Mouse (Mus musculus) layer of hippocampus, postnatal 36 days (tissue): ENCODE measurements around the gene Galm. TPM values are rescaled to one million over a fixed set of nuclear protein-coding genes. Genes with fewer than 3 reads are reported as not detected.

Experiments
- DNase-seq, 2 experiments: peaks; one replicate each; pipeline ENCODE4 v3.0.0; 2022
- total RNA-seq, 2 experiments: library from RNA; stranded (reverse); gene quantifications; 2 replicates each; pipeline ENCODE4 v1.2.3; 2021

Galm gene
- 1 to 10 TPM; 4.1 to 4.5 TPM for total RNA-seq

DNA sequence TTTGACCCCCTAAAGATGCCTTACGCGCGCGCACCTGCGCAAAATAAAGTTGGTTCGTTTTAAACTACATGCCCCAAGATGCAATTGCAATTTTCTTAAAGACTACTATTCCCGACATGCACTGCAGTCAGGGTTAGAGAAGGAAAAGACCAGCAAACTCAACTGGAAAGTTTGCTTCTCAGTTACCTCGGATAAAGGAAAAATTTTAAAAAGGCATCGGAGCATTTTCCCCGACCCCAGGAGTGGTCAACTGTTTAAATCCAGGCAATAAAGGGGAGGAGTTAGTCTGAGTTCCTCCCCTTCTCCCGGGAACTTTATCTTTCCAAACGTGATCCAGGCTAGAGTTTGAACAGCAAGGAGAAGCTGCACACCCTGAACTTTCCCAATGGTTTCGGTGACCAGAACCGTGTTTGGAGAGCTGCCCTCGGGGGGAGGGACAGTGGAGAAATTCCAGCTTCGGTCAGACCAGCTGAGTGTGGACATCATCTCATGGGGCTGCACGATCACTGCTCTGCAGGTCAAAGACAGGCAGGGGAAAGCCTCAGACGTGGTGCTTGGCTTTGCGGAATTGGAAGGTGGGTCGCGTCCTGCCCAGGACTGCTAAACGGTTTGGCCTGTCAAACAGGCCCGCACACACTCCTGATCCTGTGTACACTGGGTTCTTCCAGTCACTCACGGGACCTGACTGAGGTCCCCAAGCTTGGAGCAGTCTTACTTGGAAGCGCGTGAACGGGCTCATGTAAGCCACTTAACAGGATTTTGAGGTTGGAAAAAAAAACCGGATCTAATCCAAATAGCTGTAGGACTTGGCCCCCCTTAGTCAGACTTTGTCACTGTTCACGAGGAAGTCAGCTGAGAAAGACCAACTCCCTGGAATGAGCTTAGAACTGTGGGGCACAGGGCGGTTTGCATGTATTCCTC, at the start of gene Galm:
TSS of gene Galm (plus strand) at position 141 of the 921 bp plus-strand sequence.
- peak in 1 of 2 experiments; percentile 29 for DNase-seq

DNA sequence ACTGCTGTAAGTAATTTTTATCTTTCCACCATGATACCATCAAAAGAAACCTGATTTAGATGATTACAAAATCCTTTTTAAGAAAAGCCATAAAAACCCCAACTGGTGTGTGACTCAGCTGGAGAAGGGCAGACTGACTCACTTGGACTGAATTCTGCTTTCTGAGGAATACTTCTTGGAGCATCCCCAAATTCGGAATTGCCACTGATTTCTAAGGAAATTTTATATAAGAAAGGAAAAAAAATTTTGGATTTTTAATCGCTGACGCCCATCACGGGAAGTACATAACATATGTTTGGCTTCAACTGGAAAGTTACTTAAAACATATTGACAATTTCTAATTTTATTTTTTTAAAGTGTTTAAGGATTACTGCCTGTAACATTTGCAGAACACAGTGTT, 48.5 kb upstream of the Galm start:
- DNase-seq: no peak

DNA sequence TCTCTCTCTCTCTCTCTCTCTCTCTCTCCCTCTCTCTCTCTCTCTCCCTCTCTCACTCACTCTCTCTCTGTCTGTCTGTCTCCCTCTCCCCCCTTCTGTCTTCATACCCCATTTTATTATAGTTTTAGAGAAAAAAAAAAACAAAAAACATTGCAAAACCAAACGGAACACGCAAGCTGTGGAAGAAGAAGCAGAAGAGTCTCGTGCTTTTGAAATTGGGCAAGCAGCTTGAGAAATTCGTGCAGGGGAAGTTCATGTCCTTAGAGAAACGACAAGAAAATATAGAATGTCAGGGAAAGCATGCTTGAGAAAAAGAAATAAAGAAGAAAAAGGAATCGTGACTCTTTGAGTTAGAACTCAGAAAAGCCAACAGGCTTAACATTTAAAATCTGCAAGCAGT, 44.0 kb upstream of the Galm start:
- DNase-seq: no peak

DNA sequence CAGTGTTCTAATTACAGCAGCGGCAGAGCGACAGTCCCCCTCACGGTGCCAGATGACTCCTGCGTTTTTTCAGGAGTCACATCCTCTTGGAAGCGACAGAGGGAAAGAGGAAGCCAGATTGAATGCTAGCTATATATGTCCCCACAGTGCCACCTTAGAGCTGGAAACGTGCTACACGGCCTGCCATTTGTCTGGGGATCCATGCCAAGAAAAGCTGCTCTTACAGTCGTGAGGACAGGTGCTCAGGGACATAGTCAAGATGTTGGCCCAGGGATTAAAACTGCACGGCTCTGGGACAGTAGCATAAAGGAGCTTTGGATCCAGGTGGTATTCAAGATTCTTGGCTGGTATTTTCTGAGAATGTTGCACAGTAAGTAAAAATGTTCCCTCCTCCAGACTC, 42.8 kb upstream of the Galm start:
- DNase-seq: peak; percentile 31 to 37

DNA sequence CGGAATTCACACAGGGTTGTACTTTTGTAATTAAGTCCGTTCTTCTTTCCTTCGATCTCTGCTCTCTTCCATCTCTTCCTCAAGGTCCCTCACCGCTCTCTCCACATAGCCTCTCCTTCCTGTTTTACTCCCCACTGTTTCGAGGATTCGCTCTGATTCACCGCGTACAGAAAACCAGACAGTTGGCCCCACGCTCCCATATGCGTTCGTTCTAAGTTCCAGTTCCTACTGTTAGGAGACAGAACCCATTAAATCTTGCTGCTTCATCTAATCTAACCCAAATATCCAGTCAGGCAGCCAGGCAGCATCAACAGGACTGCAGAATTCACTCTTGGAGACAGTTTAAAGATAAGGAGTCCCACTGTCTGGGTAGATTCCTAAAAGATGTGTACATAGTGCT, 40.7 kb upstream of the Galm start:
- DNase-seq: peak in 1 of 2 experiments; percentile 20

DNA sequence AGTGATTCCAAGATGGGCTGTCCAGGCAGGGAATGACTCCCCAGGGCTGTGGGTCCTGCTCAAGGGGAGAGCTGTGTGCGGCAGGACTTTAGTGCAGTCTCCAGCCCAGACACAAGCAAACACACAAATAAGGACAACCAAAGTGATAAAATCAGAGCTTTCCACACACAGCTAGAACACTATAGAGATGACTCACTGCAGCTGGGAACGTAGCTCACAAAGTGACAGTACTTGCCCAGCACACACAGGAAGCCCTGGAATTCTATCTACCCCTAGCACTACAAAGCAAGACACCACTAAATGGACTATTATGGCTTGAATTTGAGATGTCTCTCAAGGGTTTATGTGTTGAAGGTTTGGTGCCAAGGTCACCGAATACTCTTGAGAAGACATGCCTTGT, 39.1 kb upstream of the Galm start:
- DNase-seq: no peak

DNA sequence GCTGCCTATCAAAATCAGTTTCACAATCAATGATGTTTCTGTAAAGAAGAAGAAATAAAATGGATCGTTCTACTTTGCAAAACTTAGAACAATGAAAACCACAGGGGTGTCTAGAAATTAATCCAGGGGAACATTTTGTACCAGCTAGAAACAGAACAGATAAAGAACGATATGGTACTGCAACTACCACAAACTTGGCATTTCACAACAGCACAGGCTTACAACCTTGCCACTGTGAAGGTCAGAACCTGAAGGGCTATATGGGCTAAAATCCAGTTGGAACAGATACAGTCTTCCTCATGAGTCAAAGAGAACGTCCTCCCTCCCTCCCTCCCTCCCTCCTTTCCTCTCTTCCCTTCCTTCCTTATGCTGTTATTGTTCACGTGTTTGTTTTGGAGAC, 36.7 kb upstream of the Galm start:
- DNase-seq: no peak

DNA sequence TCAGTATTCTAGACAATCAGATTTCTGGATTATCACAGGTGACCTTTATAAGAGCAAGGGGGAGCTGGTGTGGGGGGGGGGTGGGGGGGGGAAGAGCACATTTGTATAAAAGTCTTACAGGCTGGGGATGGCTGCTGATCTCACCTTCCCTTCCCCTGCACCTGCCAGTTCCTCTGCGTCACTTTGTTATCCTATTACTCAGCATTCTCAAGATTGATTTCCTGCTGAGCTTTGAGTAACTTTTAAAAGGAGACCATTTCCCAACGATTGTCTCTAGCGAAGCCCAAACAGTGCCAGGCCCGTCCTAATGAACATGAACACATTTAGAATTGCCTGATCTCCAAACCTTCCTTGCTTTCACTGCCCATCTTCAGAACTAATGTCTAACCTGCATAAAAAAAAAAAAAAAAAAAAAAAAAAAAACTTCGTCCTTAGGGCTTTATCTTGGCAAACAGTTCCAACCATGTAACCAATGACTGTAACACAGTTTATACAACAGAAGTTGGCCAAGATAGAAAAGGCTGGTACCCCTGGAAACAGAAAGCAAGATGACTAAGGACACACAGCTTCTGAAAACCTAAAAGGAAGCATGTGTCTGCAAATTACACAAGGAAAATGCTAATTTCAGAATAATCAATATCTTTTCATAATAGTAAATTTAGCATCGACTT, 35.3 kb upstream of the Galm start:
- DNase-seq: no peak

DNA sequence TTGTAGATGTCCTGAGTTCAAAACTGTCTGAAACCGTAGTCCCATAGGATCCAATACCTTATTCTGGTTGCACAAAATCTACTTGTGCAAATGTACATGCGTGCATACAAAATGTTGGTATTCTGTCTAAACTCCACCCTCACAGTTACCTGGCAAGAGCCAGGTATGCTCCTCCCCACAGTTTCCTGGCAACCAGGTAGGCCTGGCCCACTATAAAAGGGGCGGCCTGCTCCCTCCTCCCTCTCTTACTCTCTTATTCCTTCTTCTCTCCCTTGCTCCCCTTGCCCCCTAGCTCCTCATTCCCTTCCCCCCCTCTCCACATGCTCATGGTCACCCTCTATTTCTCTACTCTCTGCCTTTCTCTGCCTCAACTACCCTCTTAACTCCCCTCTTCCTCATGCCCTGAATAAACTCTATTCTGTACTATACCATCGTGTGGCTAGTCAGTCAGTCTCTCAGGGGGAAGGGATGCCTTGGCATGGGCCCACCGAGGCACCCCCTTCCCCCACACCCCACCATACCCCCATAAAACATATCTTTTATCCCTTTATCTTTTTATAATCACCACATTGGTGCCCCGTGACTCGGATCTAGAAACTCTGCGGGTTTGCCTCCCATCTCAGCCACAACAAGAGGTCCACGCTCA, 31.9 kb upstream of the Galm start:
- no peak for DNase-seq

DNA sequence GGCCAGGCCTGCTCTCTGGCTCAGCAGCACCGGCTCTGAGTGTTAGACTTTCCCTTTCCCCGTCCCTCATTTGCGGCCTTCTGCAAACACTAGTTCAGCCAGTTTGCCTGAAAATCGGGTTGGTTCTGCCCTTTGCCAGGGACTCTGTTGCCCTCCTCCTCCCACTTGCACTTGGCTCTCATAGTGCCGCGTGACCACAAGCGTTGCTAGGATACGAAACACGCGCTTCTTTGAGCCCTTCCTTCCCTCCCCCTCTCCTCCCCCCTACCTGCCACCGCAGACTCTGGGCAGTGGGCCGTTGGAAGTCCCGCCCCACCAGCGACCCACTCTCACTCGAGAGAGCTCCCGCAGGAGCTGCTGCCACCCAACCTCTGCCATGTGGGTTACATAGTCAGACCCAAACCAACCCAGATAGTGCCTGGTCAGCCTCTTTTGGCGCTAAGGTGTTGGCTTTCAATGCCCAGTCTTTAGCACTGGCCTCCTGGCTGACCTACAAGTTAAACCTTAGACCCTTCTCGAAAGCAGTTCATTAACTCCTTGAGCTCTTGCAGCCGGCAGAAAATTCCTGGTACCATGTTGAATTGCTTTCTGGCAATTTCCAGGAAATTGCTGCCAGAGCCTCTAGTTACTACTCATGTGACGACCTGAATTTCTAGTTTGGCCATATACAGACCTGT, 31.1 kb upstream of the Galm start:
- DNase-seq: peak; percentile 39 to 60

DNA sequence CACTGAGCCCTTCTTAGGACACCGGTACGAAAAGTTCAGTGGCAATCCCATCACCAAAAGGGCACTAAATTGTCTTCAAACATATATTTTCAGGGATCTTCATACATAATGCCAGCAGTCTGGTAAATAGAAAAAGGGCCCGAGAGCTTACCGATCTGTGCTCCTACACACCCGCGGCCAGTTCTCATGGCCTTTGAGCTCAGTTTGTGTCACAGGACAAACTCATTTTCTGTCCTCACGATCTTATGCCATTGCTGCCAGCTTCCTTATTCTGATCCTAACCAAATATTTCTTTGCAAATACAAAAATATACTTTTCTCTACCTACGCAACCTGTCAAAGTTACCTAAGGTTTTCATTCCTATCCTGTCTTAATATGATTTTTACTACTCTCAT, 30.6 kb upstream of the Galm start:
- no peak for DNase-seq

DNA sequence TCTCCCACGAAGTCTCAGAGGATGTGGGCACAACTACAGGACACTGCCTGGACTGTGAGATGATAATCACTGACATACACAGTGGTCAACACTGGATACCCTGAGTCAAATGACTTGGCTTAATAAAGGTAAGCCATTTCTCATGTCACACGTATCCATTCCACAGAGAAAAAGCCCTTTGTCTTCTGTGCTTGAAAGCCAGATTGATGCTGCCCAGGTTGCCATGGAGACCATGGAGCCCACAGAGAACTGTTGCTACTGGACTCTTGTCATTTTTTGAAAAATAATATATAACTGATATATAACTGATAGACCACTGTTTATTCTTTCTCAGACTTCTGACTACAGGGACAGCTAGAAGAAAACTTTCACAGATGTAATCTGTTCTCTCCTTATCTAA, 30.1 kb upstream of the Galm start:
- no peak for DNase-seq

DNA sequence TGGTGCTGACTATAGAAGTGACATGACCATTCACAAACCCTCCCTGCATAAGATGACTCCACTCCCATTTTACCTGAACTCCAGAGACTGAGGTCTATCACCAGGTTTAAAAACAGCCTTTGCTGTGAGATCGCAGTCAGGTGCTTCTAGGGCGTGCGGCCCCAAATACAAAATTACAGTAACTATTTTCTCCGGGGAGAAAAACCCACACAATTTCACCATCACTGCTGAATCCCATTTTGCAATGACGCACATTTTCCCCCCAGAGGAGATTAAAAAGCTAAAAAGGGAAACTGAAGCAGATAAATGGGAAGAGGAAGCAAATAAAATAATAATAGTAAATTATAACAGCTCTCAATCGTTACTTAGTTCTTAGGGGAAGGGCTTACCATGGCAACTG, 27.4 kb upstream of the Galm start:
- DNase-seq: no peak

DNA sequence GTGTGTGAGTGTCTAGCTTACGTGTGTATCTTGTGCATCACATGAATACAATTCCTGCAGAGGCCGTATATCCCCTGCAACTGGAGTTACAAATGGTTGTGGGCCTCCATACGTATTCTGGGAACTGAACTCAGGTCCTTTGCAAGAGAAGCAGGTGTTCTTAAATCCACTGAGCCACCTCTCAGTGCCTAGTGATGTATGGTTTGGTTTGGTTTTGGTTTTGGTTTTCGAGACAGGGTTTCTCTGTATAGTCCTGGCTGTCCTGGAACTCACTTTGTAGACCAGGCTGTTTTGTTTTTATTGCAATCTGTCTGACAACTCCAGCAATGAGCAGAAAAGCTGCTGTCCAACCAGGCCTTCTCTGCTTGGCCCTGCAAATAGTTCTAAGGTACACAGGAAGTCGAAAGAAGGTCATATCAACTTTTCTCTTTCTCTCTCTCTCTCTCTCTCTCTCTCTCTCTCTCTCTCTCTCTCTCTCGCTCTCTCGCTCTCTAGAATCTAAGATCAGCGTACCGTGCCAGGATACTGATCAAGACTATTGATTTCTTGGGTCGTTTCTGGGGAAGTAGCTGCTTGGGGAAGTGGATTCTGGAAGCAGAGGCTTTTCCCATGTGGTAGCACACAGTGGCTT, 21.8 kb upstream of the Galm start:
- no peak for DNase-seq

DNA sequence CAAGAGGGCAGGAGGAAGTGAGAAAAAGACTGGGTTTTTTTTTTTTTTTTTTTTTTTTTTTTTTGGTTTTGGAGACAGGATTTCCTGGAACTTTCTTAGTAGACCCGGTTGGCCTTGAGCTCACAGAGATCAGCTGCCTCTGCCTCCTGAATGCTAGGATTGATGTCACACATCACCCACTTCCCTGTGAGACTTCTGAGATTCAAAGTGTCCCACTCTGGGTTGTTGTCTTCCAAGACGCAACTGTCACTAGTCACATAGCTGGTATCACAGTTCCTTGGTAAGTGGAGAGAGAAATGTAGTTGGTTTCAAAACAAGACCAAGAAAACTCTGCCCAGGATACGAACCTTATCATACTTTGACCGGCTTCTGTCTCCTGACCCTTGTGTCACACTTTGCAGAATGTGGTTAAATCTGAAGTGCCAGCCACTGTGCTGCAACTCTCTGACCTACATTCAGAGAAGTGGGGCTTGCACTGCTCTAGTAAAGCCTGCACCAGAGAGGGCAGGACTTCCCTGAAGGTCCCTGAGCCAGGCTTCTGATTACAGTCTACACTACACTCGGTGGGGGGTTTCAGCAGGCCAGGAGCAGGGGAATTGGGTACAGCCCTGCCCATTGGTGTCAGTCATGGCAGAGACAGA, 14.5 kb upstream of the Galm start:
- no peak for DNase-seq

DNA sequence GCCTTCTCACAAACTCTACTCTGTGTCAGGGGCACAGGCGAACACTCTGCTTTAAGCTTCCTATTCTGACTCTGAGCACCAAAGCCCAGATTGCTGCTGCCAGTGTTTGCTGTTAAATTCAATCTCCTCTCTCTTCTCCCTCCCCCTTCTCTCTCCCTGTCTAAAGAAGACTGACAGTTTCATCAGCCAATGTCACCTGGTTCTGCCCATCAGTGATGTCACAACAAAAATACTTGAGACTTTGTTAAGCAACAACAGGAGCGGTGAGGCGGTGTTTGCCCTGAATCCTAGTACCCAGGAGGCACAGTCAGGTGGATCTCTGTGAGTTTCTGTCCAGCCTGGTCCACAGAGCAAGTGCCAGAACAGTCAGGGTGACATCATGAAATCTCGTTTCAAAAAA, 13.8 kb upstream of the Galm start:
- no peak for DNase-seq

DNA sequence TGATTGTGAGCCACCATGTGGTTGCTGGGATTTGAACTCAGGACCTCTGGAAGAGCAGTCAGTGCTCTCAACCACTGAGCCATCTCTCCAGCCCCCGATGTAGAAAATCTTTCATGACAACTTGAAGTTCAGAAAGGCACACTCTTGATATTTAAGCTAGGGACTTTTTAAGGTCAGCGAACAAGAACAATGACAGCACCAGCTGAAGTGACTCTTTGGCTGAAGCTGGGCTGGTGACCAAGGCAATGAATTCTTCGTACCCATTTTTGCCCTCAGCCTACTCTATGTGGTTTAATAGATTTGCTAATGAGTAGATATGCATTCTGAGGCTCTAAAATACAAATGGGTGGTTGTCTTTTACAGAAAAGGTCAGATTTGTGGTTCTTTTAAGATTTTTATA, 6.9 kb upstream of the Galm start:
- no peak for DNase-seq

DNA sequence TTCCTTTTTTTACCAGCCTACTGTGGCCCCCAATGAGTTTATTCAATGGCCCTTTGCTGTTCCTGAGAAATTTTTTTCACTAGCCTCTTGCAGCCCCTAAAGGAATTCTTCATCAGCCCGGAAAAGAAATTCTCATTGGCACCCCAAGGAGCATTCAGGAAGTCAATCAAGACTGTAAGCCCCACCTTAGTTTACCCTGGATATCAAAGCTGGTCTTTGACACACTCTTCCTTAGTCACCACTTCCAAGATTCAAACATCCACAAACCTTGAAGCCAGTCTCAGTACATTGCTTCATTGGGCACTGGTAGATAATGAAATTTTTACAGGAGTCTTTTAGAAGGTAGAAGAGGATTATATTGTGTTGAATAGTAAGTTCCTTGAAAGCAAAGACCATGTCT, 5.4 kb upstream of the Galm start:
- no peak for DNase-seq

DNA sequence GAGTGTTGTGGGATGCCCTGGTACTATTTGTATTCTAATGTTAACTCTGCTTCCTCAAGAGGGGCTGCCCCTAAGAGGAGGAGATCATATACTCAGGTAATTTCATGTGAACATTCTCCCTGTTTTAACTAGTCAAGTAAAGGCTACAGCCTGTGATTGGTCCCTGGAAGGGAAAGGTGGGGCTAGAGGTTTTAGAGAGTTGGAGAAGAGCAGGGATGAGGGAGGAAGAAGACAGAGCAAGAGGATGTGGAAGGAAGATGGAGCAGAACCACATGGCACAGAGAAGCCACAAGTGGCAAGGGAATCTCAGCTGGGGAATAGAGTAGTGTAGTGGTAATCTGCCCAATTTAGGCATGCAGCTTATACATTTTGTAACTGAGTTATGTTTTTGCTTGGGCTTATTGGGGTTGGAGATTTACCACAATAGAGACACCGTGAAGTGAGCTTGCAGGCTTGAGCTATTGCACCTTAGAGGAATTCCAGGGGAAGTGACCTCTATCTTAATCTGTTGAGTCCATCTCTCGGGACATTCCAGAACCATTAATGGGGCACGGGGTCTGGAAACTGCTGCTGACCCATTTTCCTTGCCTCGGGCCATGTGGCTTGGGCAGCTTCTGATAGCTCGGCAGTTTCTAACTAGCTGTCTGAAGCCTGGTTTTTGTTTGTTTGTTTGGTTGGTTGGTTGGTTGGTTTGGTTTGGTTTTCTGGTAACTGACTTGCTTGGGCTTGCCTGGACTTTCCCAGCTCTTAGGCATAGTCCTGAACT, 2.1 kb upstream of the Galm start:
- DNase-seq: no peak

DNA sequence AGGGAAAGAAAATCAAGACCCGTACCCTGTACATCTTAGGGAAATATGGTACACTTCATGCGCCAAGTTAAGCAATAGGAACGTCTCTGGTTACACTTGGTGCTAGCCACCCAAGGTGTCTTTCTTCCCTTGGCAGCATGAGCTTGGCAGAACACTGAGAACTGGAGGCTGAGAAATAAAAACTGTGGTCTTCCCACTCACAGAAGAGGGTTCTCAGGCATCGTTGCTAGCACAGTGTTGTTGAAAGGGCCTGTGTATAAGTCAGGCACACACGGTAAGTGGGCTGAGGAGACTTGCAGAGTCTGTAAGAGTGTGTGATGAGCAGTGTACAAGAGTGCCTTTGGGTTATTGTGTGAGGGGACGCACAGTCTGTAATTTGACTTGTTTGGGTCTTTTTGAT, 1.1 kb upstream of the Galm start:
- peak in 1 of 2 experiments; percentile 16 for DNase-seq

DNA sequence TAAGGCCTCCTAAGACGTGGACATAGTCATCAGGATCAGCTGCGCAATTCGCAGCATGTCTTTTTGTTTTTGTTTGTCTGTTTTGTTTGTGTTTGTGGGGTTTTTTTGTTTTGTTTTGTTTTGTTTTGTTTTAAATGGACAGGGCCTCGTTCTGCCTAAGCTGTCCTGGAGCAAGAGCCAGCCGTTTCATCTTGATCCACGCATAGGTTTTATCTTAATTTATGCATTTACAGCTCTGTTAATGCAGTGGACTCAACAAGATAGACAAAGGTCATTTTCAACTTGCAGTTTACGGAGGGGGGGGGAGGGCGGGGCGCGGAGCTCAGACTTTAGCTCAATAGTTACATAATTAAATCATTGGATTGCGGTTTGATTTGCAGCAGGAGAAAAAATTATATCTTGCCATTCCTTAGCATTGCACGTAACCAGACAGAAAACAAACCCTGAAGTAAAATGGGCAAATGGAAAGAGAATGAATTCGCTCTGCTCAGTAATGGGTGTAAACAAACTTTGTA, 1.3 kb downstream of the Galm start:
- no peak for DNase-seq
